Mouse (Mus musculus): ENCODE results near the gene Sectm1a.

DNA sequence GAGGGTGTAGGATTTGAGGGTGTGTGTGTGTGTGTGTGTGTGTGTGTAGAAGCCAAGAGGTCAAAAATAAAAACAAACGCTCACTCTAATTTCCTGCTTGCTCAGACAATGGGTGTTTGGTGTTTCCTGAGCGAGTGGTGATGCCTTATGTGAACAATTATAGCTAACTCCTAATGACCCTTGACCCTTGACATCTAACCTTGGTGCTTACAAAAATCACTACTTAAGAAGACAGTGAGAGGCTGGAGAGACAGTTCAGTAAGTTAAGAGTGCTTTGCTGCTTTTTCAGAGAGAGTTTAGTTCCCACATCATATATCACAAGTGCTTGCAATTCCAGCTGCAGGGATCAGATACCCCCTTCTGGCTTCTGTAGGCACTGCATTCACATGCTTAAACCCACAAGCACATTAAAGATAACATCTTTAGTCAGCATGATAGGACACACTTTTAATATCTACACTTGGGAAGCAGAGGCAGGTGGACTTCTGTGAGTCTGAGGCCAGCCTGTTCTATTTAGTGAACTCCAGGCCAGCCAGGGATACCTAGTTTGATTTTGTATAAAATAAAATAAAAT is 33.1 kb downstream of the Sectm1a start:
- TF ChIP-seq CTCF (IDR thresholded peaks at IDR 0.05; ENCODE audit: control insufficient read depth, insufficient read depth, insufficient replicate concordance, low read depth, low read length): no peak
- TF ChIP-seq POLR2A (IDR thresholded peaks at IDR 0.05; ENCODE audit: control insufficient read depth, low read depth, low read length): no peak
